Mouse (Mus musculus) hindbrain, embryonic 11.5 days (tissue): ENCODE measurements around the gene Thnsl2. TPM values are rescaled to one million over a fixed set of nuclear protein-coding genes. Genes with fewer than 3 reads are reported as not detected.

ENCODE experiments used
- ATAC-seq: fragments of 200-750 bp; cut with Nextera tagmentation; 2 replicates; pipeline ENCODE4 v1.8.0; 2017; ENCODE audit warnings: mild to moderate bottlenecking, moderate TSS enrichment, moderate library complexity; ENCODE audit not compliant: low FRiP score
- DNase-seq: peaks from one replicate; pipeline ENCODE4 v3.0.0-alpha.2; 2015; ENCODE audit warnings: low spot score
- H3K27ac ChIP-seq: fragments of 300-500 bp; sonication (generic); 2 replicates; pipeline ENCODE4 v1.5.1; 2014; ENCODE audit warnings: mild to moderate bottlenecking, low read depth, low read length
- H3K27me3 ChIP-seq: fragments of 300-500 bp; sonication (generic); 2 replicates; pipeline ENCODE4 v1.6.1; 2014; ENCODE audit warnings: mild to moderate bottlenecking, low read length, moderate library complexity, mixed read lengths; ENCODE audit not compliant: control insufficient read depth, insufficient read depth
- H3K36me3 ChIP-seq: fragments of 300-500 bp; sonication (generic); 2 replicates; pipeline ENCODE4 v1.6.1; 2014; ENCODE audit warnings: mild to moderate bottlenecking, low read length, moderate library complexity, mixed read lengths; ENCODE audit not compliant: control insufficient read depth, insufficient read depth
- H3K4me1 ChIP-seq: fragments of 300-500 bp; sonication (generic); replicated peaks from 2 replicates; pipeline ENCODE4 v1.6.1; 2014; ENCODE audit warnings: low read length, mixed read lengths; ENCODE audit not compliant: control insufficient read depth, insufficient read depth
- H3K4me2 ChIP-seq: fragments of 300-500 bp; sonication (generic); replicated peaks from 2 replicates; pipeline ENCODE4 v1.6.1; 2014; ENCODE audit warnings: mild to moderate bottlenecking, low read depth, low read length
- H3K4me3 ChIP-seq: fragments of 300-500 bp; sonication (generic); 2 replicates; pipeline ENCODE4 v1.5.1; 2014; ENCODE audit warnings: low read depth, low read length
- H3K9ac ChIP-seq: fragments of 300-500 bp; sonication (generic); 2 replicates; pipeline ENCODE4 v1.6.1; 2014; ENCODE audit warnings: low read depth, low read length
- H3K9me3 ChIP-seq: fragments of 300-500 bp; sonication (generic); 2 replicates; pipeline ENCODE4 v1.6.1; 2016; ENCODE audit warnings: low read length; ENCODE audit not compliant: control insufficient read depth
- WGBS: fragments of 180-500 bp; shearing (Covaris S2); extraction: QIAGEN DNeasy Blood & Tissue Kit; methylation state at CpG from one replicate; pipeline ENCODE4 v1.1.7; 2014; 5-methylcytosine and 5-hydroxymethylcytosine counted together
- polyA plus RNA-seq: library from polyadenylated mRNA; unstranded; fragments of >200 nt; fragmentation: Nextera tagmentation; extraction: Ambion mirVana; gene quantifications from 2 replicates; pipeline ENCODE4 v1.2.1, GENCODE M21; 2014

The Thnsl2 gene
- polyA plus RNA-seq, 1 experiment from 2014 or later = 6.7 TPM

DNA sequence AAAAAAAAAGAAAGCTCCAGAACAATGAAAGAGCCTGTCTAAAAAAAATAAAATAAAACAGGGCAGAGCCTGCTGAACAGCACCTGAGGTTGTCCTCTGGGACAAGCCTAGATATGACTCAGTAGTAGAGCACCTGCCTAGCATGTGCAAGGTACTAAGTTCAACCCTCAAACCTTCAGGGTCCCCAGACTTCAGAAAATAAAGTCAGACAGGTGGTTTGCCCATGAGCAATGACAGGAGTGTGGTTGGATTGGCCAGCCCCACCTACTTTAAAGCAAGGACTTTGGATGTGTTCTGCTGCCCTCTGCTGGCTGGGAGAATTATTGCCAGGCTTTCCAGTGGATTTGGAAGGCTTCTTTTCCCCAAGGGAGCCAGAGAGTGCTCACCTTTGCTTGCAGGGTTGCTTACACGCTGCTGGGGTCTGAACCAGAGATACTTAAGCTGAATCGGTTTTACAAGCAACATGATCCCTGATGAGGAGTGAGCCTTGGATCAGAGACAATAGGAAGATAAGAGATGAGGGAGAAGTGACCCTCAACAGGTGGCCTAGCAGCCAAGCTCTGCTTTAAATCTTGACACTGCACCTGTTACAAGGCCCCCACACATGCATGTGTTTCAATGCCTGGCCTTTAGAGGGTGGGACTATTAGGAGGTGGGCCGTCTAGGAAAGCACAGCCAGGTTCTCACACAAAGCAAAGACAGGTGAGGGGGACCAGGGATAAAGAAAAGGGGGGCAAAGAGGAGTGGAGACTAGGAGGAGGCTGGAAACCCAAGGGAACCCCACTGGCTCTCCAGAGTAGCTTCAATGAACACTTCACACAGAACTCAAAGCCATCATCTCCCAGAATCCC, 19.0 kb downstream of the Thnsl2 start:
- 7% methylated on average over 3 of the region's 3 CpGs for WGBS
- Histone ChIP-seq H3K27me3 (no peaks in the 10 kb centered on the region), H3K9ac (no peak overlapping the region), H3K27ac (no peak overlapping the region), H3K4me2 (no peak overlapping the region), H3K4me1 (no peaks in the 10 kb centered on the region), H3K36me3 (no peaks in the 10 kb centered on the region), H3K4me3 (no peak overlapping the region), H3K9me3 (no peaks in the 10 kb centered on the region)
- ATAC-seq (peak; percentile 75), DNase-seq (peak; percentile 88)

GRCm38 (mm10) chr6:71119577-71120254, 24.5 kb downstream of the Thnsl2 start:
- 13% methylated on average over 8 of the region's 10 CpGs for WGBS

GRCm38 (mm10) chr6:71111419-71112113, 32.7 kb downstream of the Thnsl2 start:
- no peak overlapping the region for H3K9ac ChIP-seq
- H3K4me1 ChIP-seq = no peaks in the 10 kb centered on the region
- no peak overlapping the region for H3K27ac ChIP-seq
- H3K27me3 ChIP-seq = no peaks in the 10 kb centered on the region
- 70% methylated on average over 11 of the region's 11 CpGs for WGBS
- H3K4me2 ChIP-seq = no peak overlapping the region
- no peak overlapping the region for H3K4me3 ChIP-seq
- DNase-seq (no peak), ATAC-seq (no peak)
- no peaks in the 10 kb centered on the region for H3K36me3 ChIP-seq
- H3K9me3 ChIP-seq = no peaks in the 10 kb centered on the region

More at GRCm38 (mm10) chr6:71119577-71120254, 24.5 kb downstream of the Thnsl2 start:
- H3K4me2 ChIP-seq = no peak overlapping the region
- no peaks in the 10 kb centered on the region for H3K27me3 ChIP-seq
- H3K4me1 ChIP-seq = no peaks in the 10 kb centered on the region
- H3K36me3 ChIP-seq = no peaks in the 10 kb centered on the region
- H3K4me3 ChIP-seq = no peak overlapping the region
- H3K9me3 ChIP-seq = no peaks in the 10 kb centered on the region
- no peak for ATAC-seq
- DNase-seq = no peak
- H3K27ac ChIP-seq = no peak overlapping the region
- H3K9ac ChIP-seq = no peak overlapping the region

DNA sequence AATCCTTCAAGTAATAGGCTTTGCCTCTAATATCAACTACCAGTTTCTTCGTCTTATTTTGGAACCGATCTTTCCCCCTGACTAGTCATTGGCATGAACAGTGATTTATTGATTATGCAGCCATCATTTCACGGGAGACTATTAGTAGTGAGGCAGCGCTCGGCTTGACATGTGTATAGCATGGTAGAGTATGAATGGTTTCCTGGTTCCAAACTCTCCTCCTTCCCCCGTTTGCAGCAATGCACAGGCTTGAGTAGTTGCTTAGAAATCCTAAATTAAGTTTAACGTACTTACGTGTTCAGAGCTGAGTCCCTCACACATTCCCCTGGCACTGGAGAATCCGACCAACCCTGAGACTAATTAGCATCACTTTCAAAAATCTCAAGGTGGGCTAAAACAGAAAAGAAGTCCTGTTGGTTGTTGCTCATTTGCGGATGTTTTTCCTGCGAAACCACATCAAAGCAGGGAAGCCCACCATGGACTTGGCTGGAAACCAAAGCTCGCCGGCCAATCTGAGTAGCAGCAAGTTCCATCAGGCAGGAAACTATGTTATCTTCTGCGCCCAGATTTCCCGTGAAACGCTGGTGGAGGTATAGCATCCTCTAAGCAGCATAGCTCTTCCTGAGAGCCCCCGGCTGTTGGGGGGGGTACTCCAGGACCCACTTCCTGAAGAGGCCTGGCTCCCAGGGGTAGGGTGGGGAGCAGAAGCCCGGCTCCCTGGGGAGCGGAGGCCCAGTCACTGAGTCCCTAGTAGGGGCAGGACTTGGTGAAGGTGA, 37.9 kb downstream of the Thnsl2 start:
- no peak overlapping the region for H3K4me3 ChIP-seq
- no peaks in the 10 kb centered on the region for H3K9me3 ChIP-seq
- ATAC-seq (no peak), DNase-seq (no peak)
- WGBS = 82% methylated on average over 19 of the region's 19 CpGs
- no peaks in the 10 kb centered on the region for H3K4me1 ChIP-seq
- H3K27ac ChIP-seq = no peak overlapping the region
- H3K36me3 ChIP-seq = no peaks in the 10 kb centered on the region
- no peak overlapping the region for H3K4me2 ChIP-seq
- no peaks in the 10 kb centered on the region for H3K27me3 ChIP-seq
- no peak overlapping the region for H3K9ac ChIP-seq

DNA sequence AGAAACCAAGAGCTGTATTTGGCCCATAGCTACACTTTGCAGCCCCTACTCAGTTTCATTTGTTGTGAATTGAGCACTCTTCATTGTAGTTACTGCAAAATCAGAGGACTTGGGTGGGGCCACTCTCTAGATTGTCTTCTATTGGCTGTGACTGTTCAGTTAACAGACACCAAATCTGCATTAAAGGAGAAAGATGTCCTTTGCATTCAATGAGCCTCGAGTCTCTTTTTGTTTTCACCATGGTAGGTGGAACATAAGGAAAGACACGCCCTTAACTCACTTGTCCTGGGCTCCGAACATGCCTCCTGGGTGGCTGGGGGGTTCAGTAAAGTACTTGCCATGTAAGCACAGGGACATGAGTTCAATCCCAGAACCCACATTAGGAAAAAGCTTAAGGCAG, 48.1 kb downstream of the Thnsl2 start:
- Histone ChIP-seq H3K4me1 (no peaks in the 10 kb centered on the region), H3K4me2 (no peak overlapping the region), H3K27me3 (no peaks in the 10 kb centered on the region), H3K9me3 (no peaks in the 10 kb centered on the region), H3K36me3 (no peaks in the 10 kb centered on the region), H3K27ac (no peak overlapping the region), H3K4me3 (no peak overlapping the region), H3K9ac (no peak overlapping the region)
- ATAC-seq = no peak
- 83% methylated on average over 3 of the region's 3 CpGs for WGBS
- no peak for DNase-seq

GRCm38 (mm10) chr6:71094693-71095092, 49.5 kb downstream of the Thnsl2 start:
- DNase-seq = no peak
- H3K27ac ChIP-seq = no peak overlapping the region
- WGBS = 81% methylated on average over 5 of the region's 5 CpGs

DNA sequence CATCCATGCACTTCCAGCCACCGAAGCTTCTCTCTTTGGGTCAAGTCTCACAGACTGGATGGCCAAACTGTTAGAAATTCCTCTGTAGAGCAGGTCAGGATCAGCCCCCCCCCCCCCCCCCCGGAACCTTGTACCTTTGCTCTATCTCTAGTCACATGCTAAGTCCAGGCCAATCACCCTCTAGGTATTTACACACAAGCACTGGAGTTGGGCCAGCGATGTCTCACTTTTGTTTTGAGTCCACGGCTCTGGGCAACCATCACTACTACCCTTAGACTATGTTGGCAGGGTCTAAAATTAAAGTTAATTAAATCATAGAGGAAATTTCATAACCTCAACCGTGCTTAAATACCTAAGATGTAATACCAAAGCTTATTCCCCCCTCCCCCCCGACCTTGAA, 50.6 kb downstream of the Thnsl2 start:
- Histone ChIP-seq H3K4me3 (no peak overlapping the region), H3K27me3 (no peaks in the 10 kb centered on the region), H3K36me3 (no peaks in the 10 kb centered on the region), H3K9me3 (no peaks in the 10 kb centered on the region), H3K9ac (no peak overlapping the region), H3K4me2 (no peak overlapping the region), H3K27ac (no peak overlapping the region), H3K4me1 (no peaks in the 10 kb centered on the region)
- DNase-seq = no peak
- no peak for ATAC-seq
- WGBS = 89% methylated on average over 6 of the region's 6 CpGs

More at GRCm38 (mm10) chr6:71094693-71095092, 49.5 kb downstream of the Thnsl2 start:
- no peak for ATAC-seq
- Histone ChIP-seq H3K4me2 (no peak overlapping the region), H3K9ac (no peak overlapping the region), H3K27me3 (no peaks in the 10 kb centered on the region), H3K4me1 (no peaks in the 10 kb centered on the region), H3K36me3 (no peaks in the 10 kb centered on the region), H3K9me3 (no peaks in the 10 kb centered on the region), H3K4me3 (no peak overlapping the region)

- H3K36me3 ChIP-seq = no peaks in the 10 kb centered on the region
- 85% methylated on average over 5 of the region's 5 CpGs for WGBS
- ATAC-seq (no peak), DNase-seq (no peak)
- no peak overlapping the region for H3K4me3 ChIP-seq
- H3K9me3 ChIP-seq = no peaks in the 10 kb centered on the region
- H3K27ac ChIP-seq = no peak overlapping the region
- H3K4me1 ChIP-seq = no peaks in the 10 kb centered on the region
- no peak overlapping the region for H3K4me2 ChIP-seq
- no peaks in the 10 kb centered on the region for H3K27me3 ChIP-seq
- no peak overlapping the region for H3K9ac ChIP-seq
Measured at GRCm38 (mm10) chr6:71090475-71090874, 53.8 kb downstream of the Thnsl2 start.
